Mouse (Mus musculus) embryonic fibroblast, embryonic 13.5 days (primary cell): ENCODE data around the gene Syce1.

Experiments used
- CTCF ChIP-seq: IDR thresholded peaks from 2 replicates; pipeline ENCODE4 v1.5.1; 2011; ENCODE audit warnings: mild to moderate bottlenecking, control low read depth, low read length, moderate library complexity, borderline replicate concordance; ENCODE audit not compliant: insufficient read depth
- POLR2A ChIP-seq: IDR thresholded peaks from 2 replicates; pipeline ENCODE4 v1.6.1; 2011; ENCODE audit warnings: low read depth, mild to moderate bottlenecking, control low read depth, low read length, moderate library complexity

GRCm38 (mm10) chr7:140748116-140748826 lies 39.4 kb downstream of the Syce1 start:
- TF ChIP-seq POLR2A (no peak), CTCF (no peak)
